Mouse (Mus musculus) lung, postnatal 14 days (tissue): ENCODE measurements at regions not wholly inside any gene's neighbourhood (a gene's known extent, or its start where the extent isn't known, plus 50 kb on each side); places are given as distances from the start of the nearest gene placed in this dataset.

Source experiments
- DNase-seq: peaks from one replicate; pipeline ENCODE4 v3.0.0; 2021

DNA sequence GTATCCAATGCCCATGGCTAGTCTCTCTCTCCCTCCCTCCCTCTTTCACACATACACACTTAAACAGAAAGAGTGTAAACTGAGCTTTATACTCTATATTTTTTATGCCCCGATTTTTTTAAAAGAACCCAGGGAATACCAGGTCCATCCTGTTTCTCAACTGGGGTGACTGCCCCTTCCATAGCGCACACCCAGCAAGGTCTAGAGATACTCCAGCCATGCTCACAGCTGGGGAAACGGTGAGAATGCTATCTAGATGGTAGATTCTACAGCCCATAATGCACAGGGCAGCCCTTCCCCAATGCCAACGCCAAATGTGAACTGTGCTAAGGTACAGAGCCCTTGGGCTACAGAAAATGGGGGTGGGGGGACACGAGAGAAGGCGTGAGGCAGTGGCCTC lies 51.2 kb upstream of the Tln2 start:
- no peak for DNase-seq

DNA sequence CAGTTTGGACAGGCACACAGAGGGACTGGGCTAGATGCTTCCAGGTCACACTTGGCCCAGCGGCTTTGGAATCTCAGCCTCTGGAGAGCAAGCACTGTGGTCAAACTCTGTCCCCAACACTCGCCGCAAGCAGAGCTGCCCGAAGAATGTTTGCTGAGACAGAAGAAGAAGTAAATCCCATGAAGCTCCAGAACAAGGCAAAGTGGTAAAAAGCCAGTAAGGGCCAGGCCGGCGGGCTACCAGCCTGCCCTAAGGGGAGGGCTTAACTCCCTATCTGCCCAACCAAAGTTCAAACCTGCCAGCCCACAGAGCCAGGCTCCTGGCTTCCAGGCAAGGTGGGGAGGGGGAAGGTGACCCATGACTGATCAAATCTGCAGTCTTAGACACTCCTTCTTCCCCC lies 52.2 kb upstream of the Tln2 start:
- DNase-seq = no peak

DNA sequence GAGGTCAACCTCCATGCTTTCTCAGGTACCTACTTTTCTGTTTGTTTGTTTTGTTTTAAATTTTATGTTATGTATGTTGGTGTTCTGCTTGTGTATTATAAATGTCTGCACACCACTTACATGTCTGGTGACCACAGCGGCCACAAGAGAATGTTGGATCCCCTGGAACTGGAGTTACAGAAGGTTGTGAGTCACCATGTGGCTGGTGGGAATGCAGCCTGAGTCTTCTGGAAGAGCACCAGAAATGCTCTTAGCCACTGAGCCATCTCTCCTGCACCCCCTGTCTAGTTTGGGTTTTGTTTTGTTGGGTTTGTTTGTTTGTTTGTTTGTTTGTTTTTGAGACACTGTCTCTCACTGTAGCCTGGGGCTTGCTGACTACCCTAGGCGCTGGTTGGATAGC lies 52.6 kb upstream of the Tln2 start:
- no peak for DNase-seq

DNA sequence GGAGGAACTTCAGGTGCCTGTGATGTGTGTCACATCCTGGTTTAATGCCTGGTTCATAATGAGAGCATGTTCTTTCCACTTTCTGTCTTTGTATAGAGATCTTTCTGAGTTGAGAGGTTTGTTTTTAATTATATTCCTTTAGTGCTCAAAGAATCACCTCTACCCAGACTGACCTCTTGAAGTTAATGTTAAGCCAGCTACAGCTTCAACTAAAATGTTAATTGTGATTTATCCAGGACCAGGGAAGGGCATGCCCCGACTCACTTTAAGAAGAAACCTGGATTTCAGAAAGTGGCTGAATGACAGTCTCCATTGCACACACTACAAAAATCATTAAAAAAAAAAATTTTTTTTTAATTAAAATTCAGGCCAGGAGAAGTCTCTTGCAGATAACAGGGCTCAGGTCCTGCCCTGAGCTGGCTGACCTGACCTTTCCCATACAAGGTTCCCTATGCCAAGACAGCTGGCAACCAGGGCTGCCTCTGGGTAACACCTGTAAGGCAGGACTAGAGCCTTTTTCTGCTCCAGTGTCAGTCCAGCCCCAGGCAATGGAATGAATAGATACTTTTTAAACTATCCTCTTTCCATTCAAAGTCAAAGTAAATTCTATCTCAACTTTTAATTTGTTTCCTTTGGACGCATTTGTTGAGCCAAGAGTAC lies 54.7 kb upstream of the Tln2 start:
- DNase-seq = no peak

DNA sequence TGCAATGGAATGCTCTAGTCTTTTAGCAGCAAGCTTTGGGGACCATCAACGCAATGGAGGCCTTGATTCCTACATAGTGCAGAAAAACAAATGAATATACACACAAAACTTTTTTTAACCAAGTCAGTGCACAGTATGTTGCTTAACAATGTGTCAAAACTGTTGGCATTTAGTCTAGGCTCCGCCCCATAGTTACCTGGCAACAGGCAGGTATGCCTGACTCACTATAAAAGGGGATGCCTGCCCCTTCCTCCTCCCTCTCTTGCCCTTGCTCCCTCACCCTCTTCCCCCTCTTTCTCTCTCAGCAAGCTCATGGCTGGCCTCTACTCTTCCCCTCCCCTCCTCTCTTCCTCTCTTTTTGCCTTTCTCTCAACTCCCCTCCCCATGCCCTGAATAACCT lies 56.7 kb upstream of the Tln2 start:
- no peak for DNase-seq

DNA sequence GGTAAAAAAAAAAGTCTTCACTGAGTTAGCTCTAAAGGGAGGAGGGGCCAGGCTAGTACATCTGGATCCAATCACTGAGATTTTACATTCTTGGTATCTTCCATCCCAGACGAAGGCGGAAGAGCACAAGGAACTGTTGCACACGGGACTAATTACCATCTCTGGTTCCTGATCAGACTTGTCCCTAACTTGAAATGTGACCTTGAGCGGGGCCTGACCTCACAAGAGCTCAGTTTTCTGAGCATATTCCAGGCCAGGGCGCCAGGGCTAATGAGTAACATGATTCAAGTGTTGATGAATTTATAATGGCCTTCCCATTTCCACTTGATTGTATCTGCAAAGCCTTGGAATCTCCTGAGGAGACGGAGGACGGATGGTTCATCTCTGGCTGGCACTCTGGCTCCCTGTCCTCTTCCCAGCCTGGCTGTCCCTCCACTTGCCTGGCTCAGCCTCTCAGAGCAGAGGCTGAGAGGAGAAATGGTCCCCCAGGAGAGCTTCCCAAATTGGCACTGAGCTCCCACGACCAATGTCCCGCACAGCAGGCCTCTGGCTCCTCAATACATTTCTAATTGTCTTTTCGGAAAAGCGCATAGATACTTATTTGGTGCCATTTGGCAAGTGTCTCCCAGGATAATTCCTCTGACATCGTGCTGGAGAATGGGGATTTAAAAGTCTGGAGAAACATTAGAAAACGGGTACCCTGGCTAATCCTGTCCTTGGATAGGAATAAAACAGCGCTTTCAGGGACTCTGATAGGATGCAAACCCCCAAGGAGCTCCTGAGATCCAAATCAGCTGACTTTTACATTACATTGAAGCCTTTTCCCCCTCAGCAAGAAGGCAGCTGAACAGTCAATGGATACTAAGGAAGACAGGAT lies 58.1 kb upstream of the Tln2 start:
- DNase-seq = no peak

DNA sequence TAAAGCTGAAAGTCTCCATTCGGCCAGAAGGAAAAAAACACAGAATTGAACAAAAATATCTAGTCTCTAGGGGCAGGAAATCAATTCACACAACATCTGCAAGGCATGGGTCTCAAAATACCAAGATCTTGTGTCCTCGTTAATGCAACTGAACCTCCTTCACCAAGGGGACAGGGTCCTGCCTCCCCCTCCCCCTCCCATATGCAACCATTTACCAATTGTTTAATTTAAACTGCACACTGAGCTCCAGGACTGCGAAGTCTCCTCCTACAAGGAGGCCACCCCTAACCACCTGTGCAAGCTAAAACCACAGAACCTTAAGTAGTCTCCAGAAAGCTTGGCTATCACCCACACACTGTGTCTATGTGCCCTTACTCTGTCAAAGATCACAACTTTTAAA lies 61.4 kb upstream of the Tln2 start:
- DNase-seq = no peak

DNA sequence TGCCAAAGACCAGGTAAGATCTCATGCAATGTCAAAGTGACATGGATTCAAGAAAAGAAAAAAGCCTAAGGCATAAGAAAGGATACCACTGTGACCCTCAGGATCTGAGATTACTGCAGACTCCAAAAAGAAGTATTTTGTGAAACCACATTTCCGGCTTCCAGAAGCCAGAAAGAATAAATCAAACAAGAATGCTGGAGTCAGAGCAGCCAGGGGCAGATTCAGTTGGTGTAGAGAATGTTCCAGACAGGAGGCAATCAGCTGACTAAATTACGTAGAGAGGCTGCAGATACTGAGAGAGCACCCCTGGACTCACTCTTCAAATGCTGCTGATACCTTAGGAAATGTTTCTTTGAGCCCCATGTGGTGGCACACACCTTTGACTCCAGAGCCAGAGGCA lies 67.7 kb upstream of the Tln2 start:
- no peak for DNase-seq

DNA sequence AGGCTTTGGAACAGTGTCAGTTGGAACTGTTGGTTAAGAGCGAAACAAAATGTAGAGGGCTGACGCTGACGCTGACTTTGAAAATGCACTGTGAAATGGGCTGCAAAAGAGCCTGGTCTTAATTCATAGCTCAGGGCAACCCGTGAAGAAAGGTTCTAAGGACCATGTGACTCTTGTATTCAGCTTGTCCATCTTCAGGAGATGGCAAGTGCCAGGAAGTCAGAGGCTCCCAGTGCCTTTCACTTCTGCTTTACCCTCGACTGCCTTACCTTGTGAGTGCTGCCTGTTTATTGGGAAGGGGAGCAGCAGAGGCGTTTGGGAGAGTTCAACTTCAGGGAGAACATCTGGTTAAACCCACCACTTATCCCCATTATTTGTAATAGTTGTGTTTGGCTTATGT lies 70.1 kb upstream of the Tln2 start:
- DNase-seq = no peak

DNA sequence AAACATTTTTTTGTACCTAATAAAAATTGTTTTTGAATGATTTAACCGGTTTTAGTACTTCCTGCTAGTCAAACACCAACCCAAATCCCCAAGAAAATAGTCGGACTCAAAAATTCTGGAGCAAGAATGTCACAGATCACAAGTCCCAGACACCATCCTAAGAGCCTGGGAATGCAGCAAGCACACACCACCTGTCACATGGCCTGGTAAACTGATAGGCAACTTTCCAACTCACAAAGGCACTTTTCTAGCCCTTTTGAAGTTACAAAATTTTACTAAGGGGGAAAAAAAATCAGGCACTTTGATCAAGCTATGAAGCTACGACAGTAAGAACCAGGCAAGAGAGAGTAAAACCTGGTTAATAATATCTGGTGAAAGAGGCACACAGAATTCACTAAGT lies 70.7 kb upstream of the Tln2 start:
- no peak for DNase-seq

DNA sequence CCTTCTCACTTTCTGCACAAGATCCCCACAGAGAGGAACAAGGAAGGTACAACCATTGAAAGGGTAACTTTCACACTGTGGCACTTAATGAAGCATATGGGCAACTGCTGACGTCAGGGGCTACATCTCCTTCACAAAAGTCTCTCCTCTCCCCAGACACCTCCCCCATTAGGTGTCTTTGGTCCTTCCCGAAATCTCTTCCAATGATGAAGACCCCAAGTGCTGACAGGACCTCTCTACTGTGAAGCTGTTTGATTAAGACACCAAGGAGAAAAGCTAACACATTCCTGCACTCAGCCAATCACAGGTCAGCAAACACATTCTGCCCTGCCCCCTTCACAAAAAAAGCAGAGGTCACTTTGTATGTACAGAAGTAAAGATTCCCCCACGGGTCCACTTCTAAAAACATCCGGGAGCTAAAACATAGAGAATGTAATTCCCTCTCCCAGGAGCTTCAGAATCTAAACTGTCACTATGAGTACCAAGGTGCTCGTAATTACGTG lies 72.3 kb upstream of the Tln2 start:
- DNase-seq = no peak

DNA sequence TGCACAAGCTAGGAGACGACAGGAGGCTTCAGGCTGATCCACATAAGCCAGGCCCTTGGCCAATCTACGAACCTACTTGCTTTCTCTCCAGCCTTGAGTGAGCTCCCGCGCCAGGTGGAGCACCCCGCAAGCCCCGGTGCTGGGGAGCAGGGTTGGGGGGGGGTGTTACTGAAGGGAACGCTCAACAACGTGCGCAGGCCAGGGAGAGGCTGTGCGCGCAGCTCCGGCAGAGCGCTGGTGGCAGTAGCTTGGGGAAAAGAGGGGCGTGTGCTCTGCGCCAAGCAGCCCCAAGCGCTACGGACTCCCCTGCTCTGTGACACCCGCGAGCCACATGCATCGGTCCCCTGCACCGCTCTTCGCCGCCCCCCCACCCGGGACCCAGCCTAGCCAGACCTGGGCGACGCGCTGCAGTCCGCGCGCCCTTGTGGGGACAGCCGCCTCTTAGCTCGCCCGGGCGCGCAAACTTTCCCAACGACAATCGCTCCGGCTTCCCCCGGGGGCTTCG lies 73.1 kb upstream of the Tln2 start:
- no peak for DNase-seq

DNA sequence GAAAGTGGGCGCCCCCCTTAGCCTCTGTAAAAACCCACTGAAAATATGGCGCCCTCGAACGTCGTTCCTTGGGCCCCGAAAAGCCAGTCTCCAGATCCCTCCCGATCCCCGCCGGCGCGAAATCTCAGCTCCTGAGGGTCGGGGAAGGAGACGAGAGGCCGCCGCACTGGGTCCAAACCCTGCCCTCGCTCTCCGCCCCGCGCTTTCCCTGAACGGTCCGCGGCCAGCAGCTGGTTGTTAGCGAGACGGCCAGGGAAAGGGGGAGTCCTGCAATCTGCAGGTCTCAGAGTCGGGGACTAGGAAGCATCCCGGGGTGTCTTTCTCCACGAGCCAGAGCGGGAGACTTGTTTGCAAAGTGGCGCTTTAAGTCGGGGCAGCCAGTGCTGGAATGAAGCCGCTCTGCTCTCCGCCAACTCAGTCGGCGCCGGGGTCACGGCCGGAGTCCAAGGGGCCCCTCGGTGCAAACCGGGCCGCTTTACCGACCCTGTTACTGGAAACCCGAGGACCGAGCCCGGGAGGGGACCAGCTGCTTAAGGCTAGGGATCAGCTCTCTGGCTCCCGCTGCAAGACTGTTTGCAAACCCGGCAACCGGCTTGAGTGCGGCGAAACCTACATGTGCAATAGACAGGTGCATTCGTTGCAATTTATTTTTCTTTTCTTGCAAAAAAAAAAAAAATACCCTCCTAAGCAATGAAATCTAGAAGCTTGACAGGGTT lies 73.7 kb upstream of the Tln2 start:
- DNase-seq = peak; percentile 34

DNA sequence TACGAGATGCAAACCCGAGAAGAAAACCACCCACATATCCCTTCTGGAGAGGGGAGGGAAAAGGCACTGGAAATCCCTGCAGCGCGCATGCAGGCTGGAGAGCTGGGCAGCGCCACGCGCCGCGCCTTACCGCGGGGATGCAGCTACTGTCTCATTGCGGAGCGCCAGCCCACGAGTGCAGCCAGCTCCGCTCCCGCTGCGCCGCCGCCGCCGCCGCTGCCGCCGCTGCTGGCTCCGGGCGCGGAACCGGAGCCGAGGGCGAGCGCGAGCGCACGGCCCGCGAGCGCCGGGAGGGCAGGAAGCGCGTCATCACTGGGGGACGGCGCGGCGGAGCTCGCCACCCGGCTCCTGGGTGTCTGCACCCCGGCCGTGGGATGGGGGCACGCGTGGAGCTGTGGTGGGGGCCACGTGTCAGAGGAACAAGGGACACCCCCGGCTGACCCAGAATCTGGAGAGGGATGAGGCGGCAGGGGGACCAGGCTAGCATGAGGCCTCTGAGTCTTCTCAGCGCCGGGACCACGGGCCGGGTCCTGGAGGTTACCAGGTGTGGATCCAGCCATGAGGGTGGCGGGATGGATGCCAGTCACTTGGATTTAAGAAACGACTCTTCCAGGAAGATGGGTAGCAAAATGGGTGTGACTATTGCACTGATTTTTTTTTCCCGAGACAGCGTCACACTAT lies 74.4 kb upstream of the Tln2 start:
- DNase-seq = peak; percentile 63

DNA sequence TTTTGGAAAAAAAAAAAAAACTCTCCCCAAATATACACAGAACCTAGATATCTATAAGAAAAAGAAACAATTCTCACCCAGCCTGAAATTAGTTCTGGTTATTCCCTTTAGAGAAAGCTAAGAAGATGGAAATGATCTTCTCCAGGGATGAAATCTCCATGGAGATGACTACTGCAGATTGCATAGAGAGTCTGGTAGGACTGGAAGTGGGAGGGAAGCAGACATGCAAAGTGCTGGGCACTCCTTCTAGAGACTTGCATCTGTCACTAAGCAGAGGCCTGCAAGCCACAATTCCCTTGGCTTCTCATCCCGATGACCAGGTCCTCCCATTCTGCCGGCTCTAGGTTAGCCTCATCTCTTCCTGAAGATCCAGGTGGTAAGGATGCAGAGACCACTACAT lies 87.3 kb upstream of the Tln2 start:
- DNase-seq = no peak

DNA sequence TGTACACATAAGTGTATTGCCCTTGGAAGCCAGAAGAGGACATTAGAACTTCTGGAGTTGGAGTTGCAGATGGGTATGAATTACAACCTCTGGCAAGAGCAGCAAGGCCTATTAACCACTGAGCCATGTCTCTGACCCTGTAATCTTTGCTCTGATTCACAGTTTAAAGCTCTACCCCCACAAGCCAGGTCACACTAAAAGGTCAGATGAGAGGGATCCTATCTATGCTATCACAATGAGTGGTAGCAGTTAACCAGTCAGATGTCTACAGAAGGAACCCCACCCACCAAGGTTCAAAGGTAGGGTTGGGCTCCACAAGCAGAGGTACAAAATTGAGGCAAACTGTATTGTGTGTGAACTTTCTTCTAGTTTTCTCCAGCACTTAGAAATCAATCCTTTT lies 94.5 kb upstream of the C2cd4b start:
- no peak for DNase-seq

DNA sequence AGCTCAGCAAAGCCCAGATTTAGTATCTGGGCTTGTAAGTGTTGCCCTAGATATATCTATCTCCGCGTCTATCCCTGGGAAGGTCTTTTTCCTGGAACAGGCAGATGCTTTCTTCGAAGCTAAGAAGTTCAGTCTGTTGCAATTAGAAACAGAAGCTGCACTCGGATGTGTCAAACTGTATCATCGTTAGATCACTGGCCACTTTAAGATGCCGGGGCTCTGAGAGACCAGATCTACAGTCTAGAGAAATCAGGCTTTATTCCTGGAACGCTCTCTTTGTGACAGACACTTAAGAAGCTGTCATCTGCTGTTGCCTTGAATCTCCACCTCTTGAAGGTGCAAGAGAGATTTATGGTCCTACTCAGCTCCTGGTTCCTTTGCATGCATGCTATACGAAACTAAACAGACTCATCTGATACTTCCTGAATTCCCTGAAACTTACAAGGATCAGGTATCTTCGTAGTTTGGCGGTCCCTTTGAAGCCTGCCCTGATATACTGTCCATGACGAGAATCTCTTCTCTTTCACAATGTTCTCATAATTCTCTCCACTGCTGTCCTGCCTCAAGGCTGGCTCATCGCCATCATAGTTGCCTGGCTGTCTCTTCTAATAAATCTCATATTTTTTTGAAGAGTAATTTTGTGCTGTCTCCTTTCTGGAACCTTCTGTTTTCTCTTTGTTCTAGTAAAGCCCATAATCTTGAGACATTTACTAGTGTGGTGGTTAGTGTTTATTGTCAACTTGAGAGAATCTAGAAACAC lies 88.8 kb upstream of the C2cd4b start:
- no peak for DNase-seq

DNA sequence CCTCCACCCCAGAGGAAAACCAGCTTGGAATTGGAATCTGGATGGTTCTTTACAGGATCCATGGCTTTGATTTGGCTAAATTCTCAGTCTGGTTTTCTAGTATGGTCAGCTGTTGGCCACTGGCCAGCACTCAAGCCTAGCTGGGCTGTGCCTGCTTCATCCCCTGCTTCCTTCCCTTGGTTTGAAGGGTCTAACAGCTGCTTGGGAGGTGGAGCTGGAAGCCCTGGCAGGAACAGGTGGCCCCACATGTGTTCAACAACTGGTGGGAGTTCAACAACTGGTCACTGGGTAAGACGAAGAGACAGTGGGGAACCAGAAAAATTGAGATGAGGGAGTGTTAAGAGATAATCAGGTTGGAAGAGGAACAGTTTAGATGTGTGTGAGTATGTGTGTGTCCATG lies 82.3 kb upstream of the C2cd4b start:
- DNase-seq = no peak

DNA sequence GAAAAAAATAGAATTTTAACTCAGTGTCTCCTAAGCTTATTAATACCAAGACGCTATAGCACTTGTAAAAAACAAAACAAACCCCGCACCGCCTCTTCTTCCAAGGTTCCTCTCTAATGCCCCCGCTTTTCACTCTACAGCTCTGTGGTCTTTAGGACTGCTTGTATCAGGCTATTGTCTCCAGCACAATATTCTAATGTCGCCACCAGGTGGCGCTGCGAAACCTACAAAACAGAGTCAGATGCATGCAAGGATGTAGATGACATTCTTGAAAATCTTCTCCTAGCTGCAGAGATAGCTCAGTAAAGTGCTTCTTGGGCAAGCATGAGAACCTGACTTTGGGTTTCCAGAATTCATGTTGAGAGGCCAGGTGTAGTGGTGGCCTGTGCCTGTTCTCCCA lies 75.9 kb upstream of the C2cd4b start:
- peak; percentile 56 for DNase-seq

DNA sequence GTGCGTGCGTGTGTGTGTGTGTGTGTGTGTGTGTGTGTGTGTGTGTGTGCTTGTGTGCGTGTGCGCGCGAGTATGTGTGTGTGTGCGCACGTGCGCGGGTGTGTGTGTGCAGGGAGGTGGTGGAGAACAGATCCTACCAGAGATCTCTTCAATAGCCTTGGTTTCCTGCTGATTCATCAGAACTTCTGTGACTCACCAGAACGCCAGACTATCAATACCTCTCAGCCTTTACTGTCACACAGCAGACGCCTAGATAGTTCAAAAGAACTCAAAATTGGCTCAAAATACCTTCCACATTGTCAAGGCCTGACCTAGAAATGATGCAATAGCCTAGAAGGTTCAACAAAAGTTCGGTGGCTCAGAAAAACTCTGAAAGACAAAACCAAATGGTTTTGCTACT lies 66.8 kb upstream of the C2cd4b start:
- DNase-seq = no peak

DNA sequence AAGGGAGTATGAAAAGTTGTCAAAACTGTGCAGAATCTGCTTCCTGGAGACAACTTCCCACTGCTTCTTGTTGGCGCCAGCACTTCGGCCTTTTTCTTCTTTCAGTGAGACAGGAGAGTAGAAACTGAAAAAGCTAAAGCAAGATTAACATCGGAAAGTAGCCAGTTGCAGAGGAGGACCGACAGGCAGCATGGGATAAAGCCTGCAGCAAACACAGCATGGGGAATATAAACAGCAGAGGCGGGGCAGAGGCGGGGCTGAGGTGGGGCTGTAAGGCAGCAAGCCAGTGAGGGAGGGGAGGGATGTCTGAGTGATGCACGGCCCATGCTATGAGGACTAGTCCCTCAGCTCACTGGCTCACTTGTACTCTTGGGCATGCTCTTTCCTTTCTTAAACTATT lies 65.5 kb upstream of the C2cd4b start:
- DNase-seq = peak; percentile 25

DNA sequence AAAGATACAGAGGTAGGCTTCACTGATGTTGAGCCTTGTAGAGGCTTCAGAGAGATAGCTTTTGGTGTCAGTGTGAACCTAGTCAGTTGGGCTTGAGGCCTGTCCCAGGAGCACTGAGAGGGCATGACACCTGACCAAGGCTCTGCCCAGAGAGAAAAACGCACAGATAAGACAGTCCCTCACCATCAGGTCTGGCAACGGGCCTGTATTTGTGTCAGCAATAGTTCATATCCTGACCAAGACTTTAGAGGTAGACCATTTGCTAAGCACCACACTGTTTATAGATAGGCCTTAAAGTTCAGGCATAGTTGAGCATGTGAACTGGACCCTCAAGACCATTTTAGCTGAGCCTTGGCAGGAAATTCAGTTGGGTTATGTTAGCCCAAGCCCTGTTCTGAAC lies 60.4 kb upstream of the C2cd4b start:
- DNase-seq = no peak
